Mouse (Mus musculus): Measurements from ENCODE around the gene 4833439L19Rik. TPM values are rescaled to one million over a fixed set of nuclear protein-coding genes. Genes with fewer than 3 reads are reported as not detected.

The 4833439L19Rik gene
- polyA plus RNA-seq, 1 experiment from 2014 or later = 254 TPM

DNA sequence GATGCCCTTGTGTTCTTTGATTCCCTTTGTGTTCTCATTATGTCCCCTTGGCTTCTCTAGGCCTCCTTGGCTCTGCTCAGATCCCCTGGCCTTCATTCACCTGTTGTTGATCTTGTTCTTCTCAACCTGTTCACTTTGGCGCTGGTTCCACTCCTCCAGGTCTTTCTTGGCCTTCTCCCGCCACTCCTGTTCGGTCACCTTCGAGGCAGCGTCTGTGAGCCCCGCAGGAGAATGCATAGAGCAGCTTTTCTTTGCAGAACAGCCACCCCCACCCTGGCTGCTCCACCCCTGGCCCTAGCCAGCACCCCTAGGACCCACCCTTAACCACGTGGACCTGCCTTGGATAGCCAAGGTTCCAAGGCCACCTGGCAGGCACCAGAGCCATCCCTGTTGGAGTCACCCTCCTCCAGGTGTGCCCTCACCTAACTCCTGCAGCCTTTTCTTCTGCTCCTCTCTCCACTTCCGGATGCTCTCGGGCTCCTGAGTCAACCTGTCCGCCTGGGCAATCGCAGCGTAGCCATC, 33.4 kb upstream of the 4833439L19Rik start:
- Histone ChIP-seq H3K27me3 (replicated peaks) (no peaks in the 10 kb centered on the region), H3K9ac (no peak overlapping the region), H3K9me3 (no peaks in the 10 kb centered on the region), H3K4me3 (no peak overlapping the region), H3K36me3 (peaks cover 41% of the 10 kb centered on the region), H3K27ac (no peak overlapping the region), H3K4me1 (no peaks in the 10 kb centered on the region), H3K4me2 (replicated peaks) (no peak overlapping the region)
- WGBS = 90% methylated on average over 12 of the region's 12 CpGs
- ATAC-seq (ENCODE audit: low FRiP score, low read depth) = no peak

DNA sequence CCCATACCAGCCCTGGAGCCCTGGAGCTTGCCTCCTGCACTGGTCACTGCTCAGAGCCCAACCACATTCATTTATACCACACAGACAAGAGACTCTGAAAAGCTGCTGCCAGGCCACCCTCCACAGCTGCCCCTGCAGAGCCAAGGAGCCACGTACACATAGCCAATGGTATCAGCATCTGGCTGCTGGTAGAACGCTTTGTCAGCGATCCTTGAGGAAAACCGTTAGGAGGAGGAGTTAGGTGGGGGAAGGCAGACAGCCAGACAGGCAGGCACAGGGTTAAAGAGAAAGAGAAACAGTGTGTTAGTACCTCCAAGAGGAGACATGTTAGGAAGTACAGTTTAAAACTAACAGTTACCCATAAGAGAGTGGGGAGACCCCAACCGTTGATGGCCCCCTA, 31.6 kb upstream of the 4833439L19Rik start:
- H3K36me3 ChIP-seq = peaks cover 44% of the 10 kb centered on the region
- ATAC-seq (ENCODE audit: low FRiP score, low read depth) = no peak

DNA sequence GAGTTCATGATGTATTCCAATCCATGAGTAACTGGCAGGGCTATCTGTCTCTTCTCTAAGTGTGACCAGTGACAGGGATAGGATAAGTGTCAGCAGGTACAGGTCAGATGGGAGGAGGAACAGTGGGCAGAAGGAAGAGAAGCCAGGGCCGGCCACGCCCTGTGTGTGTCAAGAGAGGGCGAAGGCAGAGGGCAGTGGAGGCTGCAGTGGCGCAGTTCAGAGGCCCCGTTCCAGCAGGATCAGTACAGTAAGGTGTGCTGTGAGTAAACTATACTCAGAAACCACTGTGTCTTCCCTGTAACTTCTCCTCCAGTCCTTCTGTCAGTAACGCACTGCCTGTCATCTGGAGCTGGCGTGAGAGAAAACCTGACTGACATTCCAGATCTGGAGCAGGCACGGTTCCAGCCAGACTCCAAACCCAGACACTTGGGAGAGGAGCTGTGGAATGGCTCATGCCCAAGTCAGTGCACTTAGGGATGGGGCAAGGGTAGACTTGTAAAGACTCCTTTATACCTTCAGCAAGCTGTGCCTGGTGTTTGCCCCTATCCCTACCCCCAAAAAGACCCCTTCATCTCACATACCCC, 31.0 kb upstream of the 4833439L19Rik start:
- whole genome bisulfite sequencing = 86% methylated on average over 8 of the region's 8 CpGs
- Histone ChIP-seq H3K4me1 (peaks cover 2% of the 10 kb centered on the region), H3K4me2 (replicated peaks) (no peak overlapping the region), H3K27ac (no peak overlapping the region), H3K9ac (no peak overlapping the region), H3K4me3 (no peak overlapping the region), H3K27me3 (replicated peaks) (no peaks in the 10 kb centered on the region), H3K9me3 (no peaks in the 10 kb centered on the region), H3K36me3 (peaks cover 44% of the 10 kb centered on the region)
- ATAC-seq (ENCODE audit: low FRiP score, low read depth) = no peak

More for the DNA sequence above, 31.6 kb upstream of the 4833439L19Rik start:
- no peak overlapping the region for H3K4me3 ChIP-seq
- H3K4me2 ChIP-seq (replicated peaks) = no peak overlapping the region
- H3K27me3 ChIP-seq (replicated peaks) = no peaks in the 10 kb centered on the region
- H3K27ac ChIP-seq = no peak overlapping the region
- no peaks in the 10 kb centered on the region for H3K9me3 ChIP-seq
- 64% methylated on average over 5 of the region's 5 CpGs for WGBS
- no peaks in the 10 kb centered on the region for H3K4me1 ChIP-seq
- no peak overlapping the region for H3K9ac ChIP-seq

DNA sequence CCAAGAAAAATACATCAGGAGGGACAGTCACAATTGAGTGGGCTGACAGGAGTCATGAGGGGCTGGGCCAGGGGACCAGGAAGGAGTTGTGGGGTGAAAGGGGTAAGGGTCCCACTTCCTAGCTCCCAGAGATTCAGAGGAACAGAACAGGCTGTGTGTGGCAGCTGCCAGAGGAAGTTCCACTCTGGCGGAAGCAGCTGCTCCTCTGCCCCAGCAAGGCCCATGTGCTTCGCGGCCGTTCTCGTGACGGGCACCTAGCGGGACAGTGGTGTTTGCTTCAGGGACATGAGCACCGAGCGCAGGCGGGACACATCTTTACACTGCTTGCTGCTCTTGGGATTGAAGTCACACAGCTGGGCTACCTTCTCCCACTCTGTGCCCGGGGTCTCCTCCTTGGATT, 28.4 kb upstream of the 4833439L19Rik start:
- 93% methylated on average over 11 of the region's 11 CpGs for WGBS

DNA sequence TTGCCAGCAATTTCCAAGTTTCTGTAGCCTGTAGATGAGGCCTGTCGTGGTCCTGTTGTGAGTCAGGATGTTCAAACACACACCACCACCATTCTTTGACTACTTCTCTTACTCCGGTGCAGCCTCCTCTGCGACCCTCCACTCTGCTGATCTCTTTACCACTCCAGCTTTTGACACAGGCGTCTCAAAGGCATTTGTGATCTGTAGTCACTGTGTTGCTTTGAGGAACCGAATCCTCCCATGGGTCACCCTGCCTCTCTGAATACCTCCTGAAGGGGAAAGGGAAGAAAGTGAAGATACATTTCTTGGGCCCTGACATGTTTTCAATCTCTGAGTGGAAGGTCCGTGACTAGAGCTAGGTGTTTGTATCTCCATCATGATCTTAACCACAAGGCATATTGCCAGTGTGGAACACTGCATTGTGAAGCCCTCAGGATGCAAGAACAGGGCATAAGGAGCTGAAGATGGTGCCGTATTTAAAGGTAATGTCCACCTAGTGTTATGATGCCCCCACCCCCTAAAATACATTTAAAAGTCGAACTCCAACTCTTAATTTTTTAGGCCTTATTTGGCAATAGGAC, 26.6 kb upstream of the 4833439L19Rik start:
- Histone ChIP-seq H3K4me3 (no peak overlapping the region), H3K4me2 (replicated peaks) (0 out of 2 replicates have a peak overlapping the region, but pooled peaks have one; percentile 76)
- 95% methylated on average over 8 of the region's 8 CpGs for WGBS

More for the DNA sequence above, 28.4 kb upstream of the 4833439L19Rik start:
- H3K4me3 ChIP-seq = no peak overlapping the region
- no peak overlapping the region for H3K9ac ChIP-seq
- H3K9me3 ChIP-seq = no peaks in the 10 kb centered on the region
- H3K27me3 ChIP-seq (replicated peaks) = no peaks in the 10 kb centered on the region
- peaks cover 8% of the 10 kb centered on the region for H3K4me1 ChIP-seq
- no peak for ATAC-seq (ENCODE audit: low FRiP score, low read depth)
- H3K27ac ChIP-seq = no peak overlapping the region
- no peak overlapping the region for H3K4me2 ChIP-seq (replicated peaks)
- H3K36me3 ChIP-seq = peaks cover 33% of the 10 kb centered on the region

DNA sequence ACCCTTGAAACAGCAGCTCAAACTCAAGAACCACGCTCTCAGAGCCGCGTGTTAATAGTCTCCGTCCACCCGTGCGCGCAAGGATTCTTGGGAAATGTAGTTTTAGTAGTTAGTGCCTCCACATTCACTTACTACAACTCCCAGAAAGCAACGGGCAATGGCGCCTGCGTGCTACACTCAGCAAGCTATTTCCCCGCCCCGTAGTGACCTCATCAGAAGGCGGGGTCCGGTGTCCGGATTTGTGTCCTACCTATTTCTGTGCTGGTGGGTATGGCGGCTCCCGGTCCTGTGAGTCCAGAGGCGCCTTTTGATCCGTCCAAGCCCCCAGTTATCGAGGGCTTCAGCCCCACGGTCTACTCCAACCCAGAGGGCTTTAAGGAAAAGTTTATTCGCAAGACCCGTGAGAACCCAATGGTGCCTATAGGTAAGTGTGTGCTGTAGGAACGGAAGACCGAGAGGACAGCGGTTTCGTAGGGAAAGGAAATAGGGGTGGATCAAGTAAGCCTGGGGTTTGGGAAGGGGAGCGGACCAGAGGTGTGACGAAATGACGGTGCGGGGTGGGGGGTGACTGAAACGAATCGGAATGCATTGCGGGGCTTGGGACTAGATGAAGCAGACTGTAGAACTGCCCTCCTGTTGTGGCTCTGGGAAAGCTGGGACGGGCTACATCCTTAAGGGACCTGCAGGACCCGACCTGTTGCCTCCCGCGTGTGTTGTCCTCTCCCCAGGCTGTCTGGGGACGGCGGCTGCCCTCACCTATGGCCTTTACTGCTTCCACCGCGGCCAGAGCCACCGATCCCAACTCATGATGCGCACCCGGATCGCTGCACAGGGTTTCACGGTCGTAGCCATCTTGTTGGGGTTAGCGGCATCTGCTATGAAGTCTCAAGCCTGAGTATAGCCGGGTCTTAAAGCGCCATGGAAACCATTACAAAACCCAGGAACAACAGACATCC, 25.0 kb upstream of the 4833439L19Rik start, which contains the start of the genes Nop16 and Higd2a:
Nop16 (minus strand) TSS at position 95 of the 956 bp plus-strand sequence.
Higd2a (plus strand) TSS at position 212 of the 956 bp plus-strand sequence.
- peak; percentile 98 for ATAC-seq (ENCODE audit: low FRiP score, low read depth)
- Histone ChIP-seq H3K36me3 (peaks cover 35% of the 10 kb centered on the region), H3K27me3 (replicated peaks) (no peaks in the 10 kb centered on the region), H3K9me3 (no peaks in the 10 kb centered on the region), H3K4me3 (peak within 1 kb of the TSS; percentile 66), H3K4me1 (peaks cover 8% of the 10 kb centered on the region), H3K9ac (peak within 1 kb of the TSS; percentile 74), H3K27ac (peak within 1 kb of the TSS; percentile 34; the same call in 1 of the 2 replicates), H3K4me2 (replicated peaks) (peak within 1 kb of the TSS; percentile 76)
- WGBS = under 1% methylated on average over 51 of the region's 51 CpGs

More for the DNA sequence above, 26.6 kb upstream of the 4833439L19Rik start:
- H3K36me3 ChIP-seq = peaks cover 34% of the 10 kb centered on the region
- no peak overlapping the region for H3K9ac ChIP-seq
- H3K9me3 ChIP-seq = no peaks in the 10 kb centered on the region
- no peaks in the 10 kb centered on the region for H3K27me3 ChIP-seq (replicated peaks)
- no peak overlapping the region for H3K27ac ChIP-seq
- ATAC-seq (ENCODE audit: low FRiP score, low read depth) = no peak
- H3K4me1 ChIP-seq = peaks cover 8% of the 10 kb centered on the region

DNA sequence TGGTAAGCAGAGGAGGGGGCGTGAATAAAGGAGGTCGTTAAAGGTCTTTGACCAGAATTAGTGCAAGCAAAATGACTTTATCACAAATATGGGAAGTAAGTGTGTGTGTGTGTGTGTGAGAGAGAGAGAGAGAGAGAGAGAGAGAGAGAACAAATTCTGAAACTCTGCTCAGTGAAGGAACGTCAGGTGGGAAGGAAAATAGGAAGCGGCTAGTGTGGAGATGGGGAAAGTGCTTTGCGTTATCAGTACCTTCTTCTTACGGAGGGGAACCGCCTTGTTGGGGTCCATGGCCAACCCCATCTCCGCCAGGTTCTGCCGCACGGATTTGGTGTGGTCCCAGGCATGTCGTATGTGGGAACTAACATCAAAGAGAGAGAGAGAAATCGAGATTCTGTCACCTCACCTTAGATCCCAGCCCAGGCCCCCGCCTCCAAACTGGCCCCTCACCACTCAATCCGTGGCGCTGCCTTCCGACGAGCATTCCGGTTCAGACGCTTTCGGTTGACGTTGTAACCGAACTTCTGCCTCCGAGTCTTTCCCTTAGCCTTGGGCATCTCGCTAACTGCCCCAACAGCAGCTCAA, 24.3 kb upstream of the 4833439L19Rik start:
- ATAC-seq (ENCODE audit: low FRiP score, low read depth) = peak; percentile 48
- peaks cover 38% of the 10 kb centered on the region for H3K36me3 ChIP-seq
- H3K27me3 ChIP-seq (replicated peaks) = no peaks in the 10 kb centered on the region
- 2% methylated on average over 24 of the region's 24 CpGs for WGBS
- peak overlapping the region; percentile 66 for H3K4me3 ChIP-seq
- no peaks in the 10 kb centered on the region for H3K9me3 ChIP-seq
- H3K9ac ChIP-seq = peak overlapping the region; percentile 74
- H3K4me1 ChIP-seq = peaks cover 8% of the 10 kb centered on the region
- peak overlapping the region; percentile 76 for H3K4me2 ChIP-seq (replicated peaks)
- H3K27ac ChIP-seq = no peak overlapping the region

DNA sequence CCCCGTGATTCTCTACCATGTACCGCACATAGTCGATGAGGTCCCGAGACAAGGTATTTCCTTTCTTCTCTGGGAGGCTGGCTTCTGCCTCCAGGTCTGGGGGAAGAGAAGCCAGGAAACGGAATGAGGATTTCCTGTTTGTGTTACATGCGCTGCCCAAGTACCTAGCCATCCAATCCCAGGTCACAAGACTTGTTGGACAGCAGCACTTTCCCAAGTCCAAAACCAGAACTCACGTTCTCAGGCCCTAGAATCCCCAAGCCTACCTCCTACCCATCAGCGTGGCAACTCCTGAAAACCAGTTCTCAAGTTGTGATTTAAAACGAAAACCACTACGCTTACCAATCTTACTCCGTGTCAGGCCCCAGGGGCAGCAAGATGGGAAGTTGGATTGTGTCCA, 20.6 kb upstream of the 4833439L19Rik start:
- no peak overlapping the region for H3K9ac ChIP-seq
- H3K4me3 ChIP-seq = no peak overlapping the region
- WGBS = 94% methylated on average over 11 of the region's 11 CpGs
- H3K4me2 ChIP-seq (replicated peaks) = no peak overlapping the region
- ATAC-seq (ENCODE audit: low FRiP score, low read depth) = no peak
- no peaks in the 10 kb centered on the region for H3K27me3 ChIP-seq (replicated peaks)
- H3K27ac ChIP-seq = no peak overlapping the region
- no peaks in the 10 kb centered on the region for H3K9me3 ChIP-seq
- H3K36me3 ChIP-seq = peaks cover 67% of the 10 kb centered on the region
- peaks cover 4% of the 10 kb centered on the region; the same call in 1 of the 2 replicates for H3K4me1 ChIP-seq

DNA sequence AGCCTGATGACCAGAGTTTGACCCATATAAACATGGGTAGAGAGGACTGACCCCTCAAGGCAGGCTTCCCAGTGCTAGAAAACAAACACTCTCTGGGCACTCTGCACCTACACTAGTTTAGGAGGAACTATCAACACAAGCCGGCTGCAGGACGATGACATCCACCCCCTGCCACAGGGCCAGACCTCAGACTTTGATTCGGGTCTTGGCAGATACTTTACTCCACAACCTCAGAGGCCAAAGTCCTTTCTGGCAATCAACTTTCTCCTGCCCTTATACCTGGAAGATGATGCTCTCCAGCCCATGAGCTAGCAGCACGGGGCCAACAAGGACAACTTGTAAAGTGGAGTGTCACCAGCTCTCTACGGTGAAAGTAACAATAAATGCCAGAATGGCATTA, 17.6 kb upstream of the 4833439L19Rik start:
- 89% methylated on average over 5 of the region's 5 CpGs for WGBS
- H3K4me3 ChIP-seq = no peak overlapping the region
- H3K9me3 ChIP-seq = no peaks in the 10 kb centered on the region
- H3K27me3 ChIP-seq (replicated peaks) = no peaks in the 10 kb centered on the region
- H3K27ac ChIP-seq = no peak overlapping the region
- peaks cover 84% of the 10 kb centered on the region for H3K36me3 ChIP-seq
- no peak overlapping the region for H3K4me2 ChIP-seq (replicated peaks)
- no peak for ATAC-seq (ENCODE audit: low FRiP score, low read depth)
- no peak overlapping the region for H3K9ac ChIP-seq
- 0 out of 2 replicates have a peak, but pooled peaks cover 3% of the 10 kb centered on the region for H3K4me1 ChIP-seq

DNA sequence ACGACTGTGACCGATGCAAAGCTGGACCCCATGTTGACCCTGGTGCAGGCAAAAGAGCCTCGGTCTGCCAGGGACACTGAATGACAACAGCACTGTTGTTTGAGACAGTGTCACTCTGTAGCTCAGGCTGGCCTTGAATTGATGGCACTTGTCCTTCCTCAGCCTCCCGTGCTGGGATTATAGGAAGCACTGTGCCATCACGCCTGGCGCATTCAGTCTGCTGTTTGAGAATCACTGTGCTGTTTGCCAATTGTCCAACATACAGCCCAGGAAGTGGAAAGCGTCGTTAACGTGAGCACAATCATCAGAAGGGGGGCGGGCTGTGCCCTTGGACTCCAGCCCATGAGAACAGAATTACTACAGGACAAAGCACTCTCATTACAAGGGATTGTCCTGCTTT, 16.9 kb upstream of the 4833439L19Rik start:
- Histone ChIP-seq H3K4me3 (no peak overlapping the region), H3K27ac (no peak overlapping the region), H3K27me3 (replicated peaks) (no peaks in the 10 kb centered on the region), H3K4me2 (replicated peaks) (no peak overlapping the region), H3K9me3 (no peaks in the 10 kb centered on the region), H3K36me3 (peaks cover 83% of the 10 kb centered on the region), H3K4me1 (0 out of 2 replicates have a peak, but pooled peaks cover 3% of the 10 kb centered on the region), H3K9ac (no peak overlapping the region)
- 78% methylated on average over 10 of the region's 10 CpGs for WGBS
- ATAC-seq (ENCODE audit: low FRiP score, low read depth) = no peak

DNA sequence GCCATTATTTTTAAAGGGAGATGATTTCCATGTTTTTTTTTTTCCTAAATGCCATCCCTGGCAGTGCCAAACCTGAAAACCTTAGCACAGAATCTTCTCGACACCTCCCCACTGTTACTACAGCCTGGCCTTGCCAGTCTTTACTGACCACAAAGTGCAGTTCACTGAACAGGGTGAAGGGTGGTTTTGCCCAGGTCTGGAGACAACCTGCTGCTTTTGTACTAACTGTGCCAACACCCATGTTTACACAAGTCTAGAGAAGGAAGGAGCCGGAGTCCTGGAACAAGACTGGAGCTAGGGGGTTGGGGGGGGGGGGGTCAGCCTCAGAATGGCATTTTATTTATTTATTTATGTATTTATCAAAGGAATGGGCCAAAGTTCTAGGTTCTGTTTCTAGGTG, 16.1 kb upstream of the 4833439L19Rik start:
- 83% methylated on average over 2 of the region's 2 CpGs for WGBS
- peaks cover 84% of the 10 kb centered on the region for H3K36me3 ChIP-seq
- H3K27ac ChIP-seq = no peak overlapping the region
- no peak for ATAC-seq (ENCODE audit: low FRiP score, low read depth)
- no peak overlapping the region for H3K4me2 ChIP-seq (replicated peaks)
- no peak overlapping the region for H3K4me3 ChIP-seq
- no peaks in the 10 kb centered on the region for H3K27me3 ChIP-seq (replicated peaks)
- H3K4me1 ChIP-seq = peaks cover 8% of the 10 kb centered on the region; the same call in 1 of the 2 replicates
- H3K9me3 ChIP-seq = no peaks in the 10 kb centered on the region
- H3K9ac ChIP-seq = no peak overlapping the region

All from neural tube, embryonic 12.5 days (tissue).